Mouse (Mus musculus) layer of hippocampus, postnatal 10 days (tissue): ENCODE measurements at regions not wholly inside any gene's neighbourhood (a gene's known extent, or its start where the extent isn't known, plus 50 kb on each side); places are given as distances from the start of the nearest gene placed in this dataset.

Experiments
- DNase-seq, 2 experiments: peaks; one replicate each; pipeline ENCODE4 v3.0.0; 2021; ENCODE audit warnings: low spot score in 2 of 2

GRCm38 (mm10) chr16:93081533-93081932, 255.6 kb upstream of the Runx1 start:
- no peak for DNase-seq

GRCm38 (mm10) chr16:93079660-93080390, 253.9 kb upstream of the Runx1 start:
- peak in 1 of 2 experiments; percentile 18 for DNase-seq

GRCm38 (mm10) chr16:93078909-93079308, 253.0 kb upstream of the Runx1 start:
- DNase-seq, result no peak

- DNase-seq, result no peak
Measured at GRCm38 (mm10) chr16:93075488-93075887, 249.5 kb upstream of the Runx1 start.

- no peak for DNase-seq
Measured at GRCm38 (mm10) chr16:93072156-93072555, 246.2 kb upstream of the Runx1 start.

GRCm38 (mm10) chr16:93071726-93072125, 245.8 kb upstream of the Runx1 start:
- DNase-seq, result no peak

- no peak for DNase-seq
Measured at GRCm38 (mm10) chr16:93066821-93067220, 240.9 kb upstream of the Runx1 start.

GRCm38 (mm10) chr16:93061475-93062179, 235.7 kb upstream of the Runx1 start:
- no peak for DNase-seq

GRCm38 (mm10) chr16:93056295-93056694, 230.3 kb upstream of the Runx1 start:
- no peak for DNase-seq

GRCm38 (mm10) chr16:93055545-93055944, 229.6 kb upstream of the Runx1 start:
- DNase-seq, result no peak

GRCm38 (mm10) chr16:93051233-93051632, 225.3 kb upstream of the Runx1 start:
- DNase-seq, result no peak

- DNase-seq, result no peak
Measured at GRCm38 (mm10) chr16:93048418-93048932, 222.5 kb upstream of the Runx1 start.

GRCm38 (mm10) chr16:93047594-93047993, 221.6 kb upstream of the Runx1 start:
- no peak for DNase-seq

GRCm38 (mm10) chr16:93046221-93046620, 220.3 kb upstream of the Runx1 start:
- no peak for DNase-seq

GRCm38 (mm10) chr16:93043355-93043754, 217.4 kb upstream of the Runx1 start:
- no peak for DNase-seq

GRCm38 (mm10) chr16:93042941-93043340, 217.0 kb upstream of the Runx1 start:
- no peak for DNase-seq

GRCm38 (mm10) chr16:93042491-93042890, 216.5 kb upstream of the Runx1 start:
- DNase-seq, result no peak

GRCm38 (mm10) chr16:93041887-93042286, 215.9 kb upstream of the Runx1 start:
- no peak for DNase-seq

GRCm38 (mm10) chr16:93041399-93041798, 215.4 kb upstream of the Runx1 start:
- no peak for DNase-seq

- no peak for DNase-seq
Measured at GRCm38 (mm10) chr16:93035626-93036025, 209.7 kb upstream of the Runx1 start.

- DNase-seq, result no peak
Measured at GRCm38 (mm10) chr16:93033943-93034342, 208.0 kb upstream of the Runx1 start.

GRCm38 (mm10) chr16:93031624-93032023, 205.7 kb upstream of the Runx1 start:
- no peak for DNase-seq

- no peak for DNase-seq
Measured at GRCm38 (mm10) chr16:93028640-93029039, 202.7 kb upstream of the Runx1 start.
